Comparison of ENCODE assay signal across 29 mouse cellular contexts in the genomic region with DNA sequence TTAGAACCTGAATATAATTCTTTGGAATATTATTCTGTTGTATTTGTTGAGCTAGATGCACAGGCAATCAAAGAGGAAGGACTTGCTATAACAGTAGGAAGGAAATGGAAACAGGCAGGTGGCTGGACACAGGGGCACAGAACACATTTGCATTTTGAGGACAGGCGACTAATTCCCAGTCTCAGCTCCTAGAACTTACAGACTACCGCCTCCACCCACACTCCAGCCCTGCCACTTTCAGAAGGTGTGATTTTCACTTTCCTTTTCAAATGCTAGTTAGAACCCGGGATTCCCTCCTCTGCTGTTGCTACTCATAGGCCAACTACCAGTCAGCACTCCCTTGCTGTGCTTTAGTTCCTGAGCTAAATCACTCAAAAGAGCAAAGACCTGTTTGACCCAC.
DNase-seq lines count a peak whose midpoint lies in the region; ATAC-seq lines count a peak whose summit lies in the region.
"Had no signal": no experiment of that assay in that cellular context is flagged by ENCODE, and none has a peak within 500 bp of the region (broad histone marks: within the 10 kb centered on the region; RNA-seq: fewer than 3 reads in every experiment).

No protein-coding gene starts in this region.

- no peak overlapping the region for H3K9ac ChIP-seq in midbrain, embryonic 14.5 days (replicated peaks; ENCODE audit: low read length)
- H3K9ac ChIP-seq: heart, embryonic 12.5 days; hindbrain, embryonic 14.5 days; liver, embryonic 12.5 days; liver, postnatal 0 days; midbrain, embryonic 15.5 days had no signal

- no peak overlapping the region for H3K27ac ChIP-seq in midbrain, embryonic 14.5 days (replicated peaks; ENCODE audit: low read depth, low read length)
- H3K27ac ChIP-seq: heart, adult 2 months; hindbrain, embryonic 14.5 days; liver, embryonic 12.5 days; macrophage; midbrain, embryonic 15.5 days; stomach, postnatal 0 days had no signal

- H3K36me3 ChIP-seq in midbrain, embryonic 14.5 days (ENCODE audit: control insufficient read depth, insufficient read depth, low read length): no peaks in the 10 kb centered on the region
- H3K36me3 ChIP-seq: heart, embryonic 12.5 days; liver, embryonic 12.5 days; midbrain, embryonic 15.5 days had no signal

- DNase-seq in frontal cortex, postnatal 36 days (ENCODE audit: low spot score in 2 of 2): peak; percentile 41 to 69
- DNase-seq in frontal cortex, postnatal 14 days (ENCODE audit: low spot score in 2 of 2): no peak
- peak; percentile 16 to 62 for DNase-seq in right cerebral cortex, postnatal 36 days (ENCODE audit: low spot score in 2 of 2)
- no peak for DNase-seq in right cerebral cortex, postnatal 25 days
- DNase-seq in left cerebral cortex, adult 9 months (ENCODE audit: low spot score in 2 of 2): peak; percentile 9 to 38
- DNase-seq in telencephalon, adult 2 months (ENCODE audit: low read depth, low spot score): peak; percentile 60
- DNase-seq in midbrain, embryonic 14.5 days: no peak
- DNase-seq: adrenal gland, adult 8-10 months; cerebellum, adult 9-10 months; cerebellum, postnatal 36 days; heart, adult 2 months; kidney, adult 9 months; kidney, postnatal 10 days; layer of hippocampus, adult 9-11 months; liver, postnatal 0 days; spleen, adult 18-20 months; thymus, adult 2 months; thymus, postnatal 36 days had no signal

- H3K4me3 ChIP-seq in midbrain, embryonic 14.5 days (replicated peaks; ENCODE audit: low read depth, low read length): no peak overlapping the region
- H3K4me3 ChIP-seq: erythroblast, embryonic 14.5 days; heart, adult 2 months; heart, embryonic 12.5 days; liver, embryonic 12.5 days; midbrain, embryonic 15.5 days had no signal

- H3K4me2 ChIP-seq in midbrain, embryonic 14.5 days (ENCODE audit: low read length): no peak overlapping the region
- H3K4me2 ChIP-seq: heart, embryonic 12.5 days; hindbrain, embryonic 14.5 days; liver, embryonic 12.5 days; midbrain, embryonic 15.5 days had no signal

- 0 out of 2 replicates have a peak, but pooled peaks cover 3% of the 10 kb centered on the region for H3K9me3 ChIP-seq in midbrain, embryonic 14.5 days (ENCODE audit: control insufficient read depth, low read length)
- H3K9me3 ChIP-seq: heart, embryonic 12.5 days; liver, embryonic 12.5 days; midbrain, embryonic 15.5 days had no signal

- ATAC-seq in monocyte, adult 5-6 weeks (replicated peaks; ENCODE audit: insufficient number of reproducible peaks, low FRiP score, low TSS enrichment, poor library complexity, severe bottlenecking): no peak
- ATAC-seq in midbrain, embryonic 14.5 days (ENCODE audit: low FRiP score, low TSS enrichment): no peak
- ATAC-seq: forebrain, embryonic 16.5 days; intestine, postnatal 0 days; liver, embryonic 12.5 days; liver, postnatal 0 days; lung, postnatal 0 days; midbrain, embryonic 15.5 days had no signal

- no peaks in the 10 kb centered on the region for H3K27me3 ChIP-seq in midbrain, embryonic 14.5 days (ENCODE audit: control insufficient read depth, insufficient read depth, low read length)
- H3K27me3 ChIP-seq: heart, embryonic 12.5 days; liver, embryonic 12.5 days; midbrain, embryonic 15.5 days had no signal

- WGBS in midbrain, embryonic 14.5 days: 69% methylated on average over 3 of the region's 3 CpGs

- H3K4me1 ChIP-seq in midbrain, embryonic 14.5 days (ENCODE audit: control insufficient read depth, insufficient read depth, low read length): peaks cover 6% of the 10 kb centered on the region; the same call in 1 of the 2 replicates
- H3K4me1 ChIP-seq: liver, embryonic 12.5 days had no signal

Comparison
In these comparisons a context has a peak if more than half of its experiments do, and no peak if none do; other contexts are left out.
1. DNase-seq: peak in frontal cortex, postnatal 36 days (2 of 2), right cerebral cortex, postnatal 36 days (2 of 2), left cerebral cortex, adult 9 months (2 of 2) and telencephalon, adult 2 months (single experiment); none in frontal cortex, postnatal 14 days (0 of 2), right cerebral cortex, postnatal 25 days (single experiment) and midbrain, embryonic 14.5 days (single experiment).